Mouse (Mus musculus): ENCODE data around the gene Ccr6.

DNA sequence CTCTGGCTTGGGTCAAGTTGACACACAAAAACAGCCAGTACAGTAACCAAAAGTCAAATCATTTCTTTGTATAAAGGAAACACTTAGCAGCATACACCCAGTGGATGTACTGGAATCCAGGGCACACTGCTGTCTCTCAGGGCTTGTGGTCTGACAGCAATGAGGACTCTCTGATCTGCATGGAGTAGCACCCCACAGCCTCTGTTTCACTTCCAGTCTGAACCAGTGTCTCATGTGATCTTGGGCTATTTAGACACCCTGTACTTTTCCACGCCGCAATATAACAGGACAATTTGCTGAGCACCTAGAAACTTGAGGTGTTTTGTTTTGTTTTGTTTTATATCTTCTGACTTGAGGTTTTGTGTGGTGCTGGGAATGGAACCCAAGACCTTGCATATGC is 10.7 kb upstream of the Ccr6 start:
- TF ChIP-seq POLR2A (IDR thresholded peaks at IDR 0.05; ENCODE audit: extremely low read depth, insufficient read depth, low read length): no peak
- TF ChIP-seq CTCF (IDR thresholded peaks at IDR 0.05; ENCODE audit: low read depth, low read length): no peak
